Mouse (Mus musculus): Measurements from ENCODE around the gene Lrch1.
A peak's percentile ranks its signal among the peaks of the same experiment; 100 is the strongest.

Gene Lrch1

GRCm38 (mm10) chr14:74792793-74793192 lies 154.9 kb downstream of the Lrch1 start:
- no peak for DNase-seq

GRCm38 (mm10) chr14:74790535-74790934 lies 157.1 kb downstream of the Lrch1 start:
- DNase-seq = no peak

GRCm38 (mm10) chr14:74788766-74789165 lies 158.9 kb downstream of the Lrch1 start:
- DNase-seq = peak; percentile 10

- DNase-seq = no peak
These were observed 160.0 kb downstream of the Lrch1 start for GRCm38 (mm10) chr14:74787717-74788116.

GRCm38 (mm10) chr14:74784243-74784934 lies 163.3 kb downstream of the Lrch1 start:
- no peak for DNase-seq

GRCm38 (mm10) chr14:74774046-74774619 lies 173.5 kb downstream of the Lrch1 start:
- DNase-seq = no peak

GRCm38 (mm10) chr14:74767892-74768291 lies 179.8 kb downstream of the Lrch1 start:
- DNase-seq = no peak

- peak; percentile 85 for DNase-seq
These were observed 183.3 kb downstream of the Lrch1 start for GRCm38 (mm10) chr14:74764191-74764918.

- no peak for DNase-seq
These were observed 210.8 kb downstream of the Lrch1 start for GRCm38 (mm10) chr14:74736850-74737249.

- no peak for DNase-seq
These were observed 212.2 kb downstream of the Lrch1 start for GRCm38 (mm10) chr14:74735471-74735870.

- DNase-seq = no peak
These were observed 214.3 kb downstream of the Lrch1 start for GRCm38 (mm10) chr14:74733397-74733796.

- DNase-seq = peak; percentile 94
These were observed 215.4 kb downstream of the Lrch1 start, which contains the start of gene Esd for GRCm38 (mm10) chr14:74732079-74732783. TSS of gene Esd (plus strand) at chr14:74732297.

- DNase-seq = no peak
These were observed 216.2 kb downstream of the Lrch1 start for GRCm38 (mm10) chr14:74731221-74732078.

- no peak for DNase-seq
These were observed 224.1 kb downstream of the Lrch1 start for GRCm38 (mm10) chr14:74723541-74723940.

GRCm38 (mm10) chr14:74709054-74709453 lies 238.6 kb downstream of the Lrch1 start:
- DNase-seq = peak; percentile 41
